Mouse (Mus musculus): ENCODE results near the gene Glis2. TPM values are rescaled to one million over a fixed set of nuclear protein-coding genes. Genes with fewer than 3 reads are reported as not detected.

Gene Glis2
- polyA plus RNA-seq, 1 experiment, result 23.6 TPM

DNA sequence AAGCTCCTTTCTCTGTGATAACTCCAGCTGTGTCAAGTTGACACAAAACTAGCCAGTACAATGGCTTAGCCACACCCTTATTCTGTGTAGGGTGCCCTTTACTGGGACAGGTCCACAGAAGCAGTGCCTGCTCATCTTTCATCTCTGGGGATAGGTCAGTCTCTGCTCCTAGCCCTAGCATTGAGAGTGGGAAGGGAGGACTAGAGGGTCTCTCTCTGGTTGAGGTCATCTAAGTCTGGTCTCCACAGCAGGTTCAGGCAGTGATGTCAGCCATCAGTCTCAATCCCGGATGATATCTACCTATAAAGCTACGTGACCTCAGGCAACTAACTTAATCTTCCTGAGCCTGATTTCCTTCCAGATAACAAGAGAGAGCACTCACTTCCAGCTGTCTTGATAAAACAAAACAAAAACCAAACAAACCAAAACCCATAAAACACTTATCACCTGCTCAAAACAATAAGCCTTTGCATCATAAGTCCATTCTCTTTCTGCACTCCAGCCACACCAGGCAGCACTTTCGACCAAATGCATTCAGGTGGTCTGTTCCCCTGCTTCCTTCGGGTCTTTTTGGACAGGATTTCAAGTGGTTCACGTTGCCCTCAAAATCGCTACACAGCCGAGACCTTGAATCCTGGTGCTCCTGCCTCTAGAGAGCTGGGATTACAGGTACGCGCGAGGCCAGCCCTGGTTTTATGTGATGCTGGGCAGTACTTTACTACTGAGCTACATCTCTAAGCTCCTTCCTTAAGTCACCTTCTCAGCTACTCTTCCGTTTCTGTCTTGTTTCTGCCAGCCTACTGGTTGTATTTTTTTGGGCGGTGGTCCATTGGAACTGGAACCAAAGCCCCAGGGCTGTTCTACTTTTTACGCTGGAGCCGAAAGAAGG, 8.6 kb upstream of the Glis2 start:
- peak overlapping the region; percentile 49 for H3ac ChIP-seq (ENCODE audit: control insufficient read depth, insufficient read length, low read depth)
- no peaks in the 10 kb centered on the region for H3K27me3 ChIP-seq (ENCODE audit: control insufficient read depth, insufficient read depth, insufficient read length)
- H3K79me2 ChIP-seq (ENCODE audit: control insufficient read depth, insufficient read depth), result no peaks in the 10 kb centered on the region
- H3K36me3 ChIP-seq (ENCODE audit: control insufficient read depth, insufficient read depth), result no peaks in the 10 kb centered on the region
- H3K4me3 ChIP-seq (ENCODE audit: insufficient read depth, poor library complexity, severe bottlenecking), result peak overlapping the region; percentile 12
- TF ChIP-seq MYOG (IDR thresholded peaks at IDR 0.05; ENCODE audit: control insufficient read depth, extremely low read depth, insufficient read length), result no peak
- TF ChIP-seq FOSL1 (IDR thresholded peaks at IDR 0.05; ENCODE audit: insufficient read depth, low read length, poor library complexity, severe bottlenecking), result no peak
- TF ChIP-seq MAX (IDR thresholded peaks at IDR 0.05), result no peak
- no peak for TF ChIP-seq MYOD1 (IDR thresholded peaks at IDR 0.05; ENCODE audit: control insufficient read depth, insufficient read length, low read depth)
- no peak for TF ChIP-seq CEBPB (IDR thresholded peaks at IDR 0.05; ENCODE audit: low read depth)
- TF ChIP-seq USF1 (IDR thresholded peaks at IDR 0.05; ENCODE audit: low read depth), result no peak
- TF ChIP-seq CTCF (IDR thresholded peaks at IDR 0.05; ENCODE audit: control insufficient read depth, insufficient read depth, insufficient read length), result no peak
- H3K79me3 ChIP-seq (ENCODE audit: low read depth), result no peaks in the 10 kb centered on the region

DNA sequence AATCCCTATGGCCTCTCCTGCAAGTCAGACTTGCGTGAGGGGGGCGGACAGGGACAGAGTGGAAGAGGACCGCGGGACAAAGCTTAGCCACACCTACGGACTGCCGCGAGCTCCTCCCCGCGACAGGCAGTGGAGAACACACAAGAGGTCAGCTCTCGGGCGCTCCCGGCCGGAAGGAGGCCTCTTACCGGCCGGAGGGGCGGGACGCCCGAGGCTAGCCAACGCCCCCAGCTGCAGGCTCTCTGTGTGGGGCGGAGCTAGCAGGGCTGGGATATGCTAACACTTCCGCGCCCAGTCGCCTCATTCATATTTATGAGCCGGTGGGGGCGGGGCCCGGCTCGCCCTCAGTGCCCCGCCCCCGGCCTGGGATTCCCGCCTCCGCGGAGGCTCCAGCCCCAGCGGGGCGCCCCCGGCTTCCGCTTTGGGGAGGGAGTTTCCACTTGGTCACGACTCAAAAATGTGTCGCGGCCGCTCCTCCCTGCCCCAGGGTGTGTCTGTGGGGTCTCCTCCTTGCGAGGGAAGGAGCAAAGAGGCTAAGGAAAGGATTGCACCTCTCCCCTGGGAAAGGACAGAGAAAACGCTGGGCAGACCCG, 7.9 kb upstream of the Glis2 start:
- no peaks in the 10 kb centered on the region for H3K27me3 ChIP-seq (ENCODE audit: control insufficient read depth, insufficient read depth, insufficient read length)
- H3K4me3 ChIP-seq (ENCODE audit: insufficient read depth, poor library complexity, severe bottlenecking), result peak overlapping the region; percentile 12
- H3ac ChIP-seq (ENCODE audit: control insufficient read depth, insufficient read length, low read depth), result peak overlapping the region; percentile 49
- no peaks in the 10 kb centered on the region for H3K79me3 ChIP-seq (ENCODE audit: low read depth)
- TF ChIP-seq FOSL1 (IDR thresholded peaks at IDR 0.05; ENCODE audit: insufficient read depth, low read length, poor library complexity, severe bottlenecking), result no peak
- TF ChIP-seq MAX (IDR thresholded peaks at IDR 0.05), result no peak
- no peak for TF ChIP-seq MYOD1 (IDR thresholded peaks at IDR 0.05; ENCODE audit: control insufficient read depth, insufficient read length, low read depth)
- TF ChIP-seq USF1 (IDR thresholded peaks at IDR 0.05; ENCODE audit: low read depth), result no peak
- TF ChIP-seq MYOG (IDR thresholded peaks at IDR 0.05; ENCODE audit: control insufficient read depth, extremely low read depth, insufficient read length), result no peak
- TF ChIP-seq CTCF (IDR thresholded peaks at IDR 0.05; ENCODE audit: control insufficient read depth, insufficient read depth, insufficient read length), result no peak
- TF ChIP-seq CEBPB (IDR thresholded peaks at IDR 0.05; ENCODE audit: low read depth), result no peak
- peaks cover under 1% of the 10 kb centered on the region for H3K79me2 ChIP-seq (ENCODE audit: control insufficient read depth, insufficient read depth)
- H3K36me3 ChIP-seq (ENCODE audit: control insufficient read depth, insufficient read depth), result no peaks in the 10 kb centered on the region

DNA sequence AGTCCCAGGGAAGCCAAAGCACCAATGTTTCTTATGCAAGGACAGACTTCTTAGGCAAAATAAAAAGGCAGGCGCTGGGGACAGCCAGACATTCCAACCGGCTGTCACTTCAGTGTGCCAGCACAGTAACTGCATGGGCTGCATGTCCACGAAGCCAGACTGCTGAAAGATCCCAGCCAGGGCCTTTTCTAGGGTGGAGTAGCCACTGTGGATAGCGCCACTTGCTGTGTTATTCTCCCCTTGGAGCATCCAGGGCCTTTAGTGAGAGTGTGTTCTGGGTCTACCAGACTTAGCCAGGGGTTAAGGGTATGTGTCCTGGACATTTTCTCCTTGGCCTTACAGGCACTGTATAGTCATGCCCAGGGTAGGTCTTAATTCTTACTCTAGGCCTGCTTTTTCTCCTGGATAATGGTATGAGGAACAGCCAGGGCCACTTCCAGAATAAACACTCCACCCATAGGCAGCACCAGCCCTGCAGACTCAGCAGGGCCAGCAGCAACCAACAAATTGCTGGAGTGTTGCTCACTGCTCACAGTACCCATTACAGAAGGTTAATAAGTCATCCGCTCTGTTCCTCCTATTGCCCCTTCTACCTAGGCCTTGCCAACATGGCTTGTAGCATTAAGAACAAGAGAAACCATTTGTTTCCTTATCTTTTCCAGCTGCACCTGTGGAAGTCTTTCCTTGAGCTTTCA, 6.8 kb upstream of the Glis2 start:
- Histone ChIP-seq H3K36me3 (ENCODE audit: control insufficient read depth, insufficient read depth) (no peaks in the 10 kb centered on the region), H3ac (ENCODE audit: control insufficient read depth, insufficient read length, low read depth) (peak overlapping the region; percentile 62), H3K27me3 (ENCODE audit: control insufficient read depth, insufficient read depth, insufficient read length) (no peaks in the 10 kb centered on the region), H3K4me3 (ENCODE audit: insufficient read depth, poor library complexity, severe bottlenecking) (no peak overlapping the region), H3K79me2 (ENCODE audit: control insufficient read depth, insufficient read depth) (peaks cover 11% of the 10 kb centered on the region), H3K79me3 (ENCODE audit: low read depth) (peaks cover 7% of the 10 kb centered on the region)
- TF ChIP-seq FOSL1 (IDR thresholded peaks at IDR 0.05; ENCODE audit: insufficient read depth, low read length, poor library complexity, severe bottlenecking), result no peak
- no peak for TF ChIP-seq USF1 (IDR thresholded peaks at IDR 0.05; ENCODE audit: low read depth)

DNA sequence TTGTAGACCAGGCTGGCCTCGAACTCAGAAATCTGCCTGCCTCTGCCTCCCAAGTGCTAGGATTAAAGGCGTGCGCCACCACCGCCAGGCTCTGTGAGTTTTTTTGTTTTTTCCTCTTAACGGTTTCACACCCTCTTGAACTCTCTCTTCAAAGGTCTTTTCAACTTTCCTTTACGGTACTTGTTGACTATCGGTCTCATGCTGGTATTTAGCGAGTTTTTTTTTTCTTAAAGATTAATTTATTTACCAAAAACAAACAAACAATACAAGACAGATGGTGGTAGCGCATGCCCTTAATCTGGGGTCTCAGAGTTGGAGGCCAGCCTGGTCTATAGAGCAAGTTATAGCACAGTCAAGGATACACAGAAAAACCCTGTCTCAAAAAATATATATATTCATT, 4.3 kb upstream of the Glis2 start:
- no peak for TF ChIP-seq CTCF (IDR thresholded peaks at IDR 0.05; ENCODE audit: control insufficient read depth, insufficient read depth, insufficient read length)
- no peak for TF ChIP-seq MYOG (IDR thresholded peaks at IDR 0.05; ENCODE audit: control insufficient read depth, extremely low read depth, insufficient read length)
- TF ChIP-seq CEBPB (IDR thresholded peaks at IDR 0.05; ENCODE audit: low read depth), result no peak
- no peak for TF ChIP-seq MAX (IDR thresholded peaks at IDR 0.05)
- TF ChIP-seq USF1 (IDR thresholded peaks at IDR 0.05; ENCODE audit: low read depth), result no peak
- no peak for TF ChIP-seq MYOD1 (IDR thresholded peaks at IDR 0.05; ENCODE audit: control insufficient read depth, insufficient read length, low read depth)
- no peak for TF ChIP-seq FOSL1 (IDR thresholded peaks at IDR 0.05; ENCODE audit: insufficient read depth, low read length, poor library complexity, severe bottlenecking)
- Histone ChIP-seq H3K79me3 (ENCODE audit: low read depth) (peaks cover 13% of the 10 kb centered on the region), H3K4me3 (ENCODE audit: insufficient read depth, poor library complexity, severe bottlenecking) (no peak overlapping the region), H3K36me3 (ENCODE audit: control insufficient read depth, insufficient read depth) (no peaks in the 10 kb centered on the region), H3ac (ENCODE audit: control insufficient read depth, insufficient read length, low read depth) (no peak overlapping the region), H3K79me2 (ENCODE audit: control insufficient read depth, insufficient read depth) (peaks cover 32% of the 10 kb centered on the region), H3K27me3 (ENCODE audit: control insufficient read depth, insufficient read depth, insufficient read length) (no peaks in the 10 kb centered on the region)

DNA sequence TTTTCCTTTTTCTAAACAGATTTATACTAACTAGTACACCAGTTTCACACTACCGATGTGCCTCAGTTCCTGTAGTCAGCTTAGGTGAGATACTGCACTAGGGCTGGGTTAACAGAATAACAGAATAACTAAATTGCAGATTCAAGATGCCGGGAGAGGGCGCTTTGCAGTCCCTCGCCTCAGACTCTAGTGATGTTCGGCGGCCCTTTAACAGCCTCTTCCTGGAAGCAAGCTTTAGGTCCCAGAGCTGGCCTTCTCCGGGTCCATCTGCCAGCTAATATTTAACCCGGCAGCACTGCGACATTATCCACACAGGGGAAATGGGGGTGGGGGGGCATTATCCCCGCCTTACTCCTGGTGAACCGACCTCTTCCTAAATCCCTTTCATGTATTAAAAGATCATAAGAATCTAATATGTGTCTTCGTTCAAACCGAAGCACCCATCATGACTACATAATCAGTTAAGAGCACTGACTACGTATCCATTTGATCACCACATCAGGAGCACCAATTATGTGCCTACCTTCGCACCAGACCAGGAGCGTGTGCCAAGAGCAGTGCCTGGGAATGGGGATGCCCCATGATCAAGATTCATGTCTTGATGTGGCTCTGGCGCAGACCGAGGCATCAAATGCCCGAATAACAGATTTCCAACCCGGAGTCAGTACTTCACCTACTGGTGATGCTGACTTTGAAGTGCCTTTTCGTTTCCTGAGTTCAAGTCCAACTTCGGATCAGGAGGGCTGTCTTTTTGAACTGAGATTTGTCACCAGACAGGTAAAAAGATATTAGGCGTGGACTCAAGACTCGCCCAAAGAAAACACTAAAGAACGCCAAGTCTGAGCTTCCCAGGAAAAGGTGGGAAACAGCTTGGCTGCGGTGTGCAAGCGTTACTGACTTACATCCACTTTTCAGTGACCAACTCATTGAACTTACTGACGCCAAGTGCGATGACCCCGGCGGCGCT, 1.3 kb upstream of the Glis2 start:
- Histone ChIP-seq H3K79me2 (ENCODE audit: control insufficient read depth, insufficient read depth) (peaks cover 62% of the 10 kb centered on the region), H3K36me3 (ENCODE audit: control insufficient read depth, insufficient read depth) (peaks cover 7% of the 10 kb centered on the region), H3K4me3 (ENCODE audit: insufficient read depth, poor library complexity, severe bottlenecking) (peak overlapping the region; percentile 61), H3K79me3 (ENCODE audit: low read depth) (peaks cover 40% of the 10 kb centered on the region), H3K27me3 (ENCODE audit: control insufficient read depth, insufficient read depth, insufficient read length) (no peaks in the 10 kb centered on the region), H3ac (ENCODE audit: control insufficient read depth, insufficient read length, low read depth) (peak overlapping the region; percentile 32)
- no peak for TF ChIP-seq MYOD1 (IDR thresholded peaks at IDR 0.05; ENCODE audit: control insufficient read depth, insufficient read length, low read depth)
- TF ChIP-seq CTCF (IDR thresholded peaks at IDR 0.05; ENCODE audit: control insufficient read depth, insufficient read depth, insufficient read length), result peak; percentile 40
- TF ChIP-seq MAX (IDR thresholded peaks at IDR 0.05), result no peak
- no peak for TF ChIP-seq CEBPB (IDR thresholded peaks at IDR 0.05; ENCODE audit: low read depth)

All from C2C12 (cell line).